Mouse (Mus musculus) fibroblast of lung, adult 2 months (primary cell): ENCODE measurements around the gene Stim2.

Source experiments
- DNase-seq: peaks from one replicate; pipeline ENCODE4 v3.0.0-alpha.2; 2011; ENCODE audit warnings: low read depth

Stim2 gene

DNA sequence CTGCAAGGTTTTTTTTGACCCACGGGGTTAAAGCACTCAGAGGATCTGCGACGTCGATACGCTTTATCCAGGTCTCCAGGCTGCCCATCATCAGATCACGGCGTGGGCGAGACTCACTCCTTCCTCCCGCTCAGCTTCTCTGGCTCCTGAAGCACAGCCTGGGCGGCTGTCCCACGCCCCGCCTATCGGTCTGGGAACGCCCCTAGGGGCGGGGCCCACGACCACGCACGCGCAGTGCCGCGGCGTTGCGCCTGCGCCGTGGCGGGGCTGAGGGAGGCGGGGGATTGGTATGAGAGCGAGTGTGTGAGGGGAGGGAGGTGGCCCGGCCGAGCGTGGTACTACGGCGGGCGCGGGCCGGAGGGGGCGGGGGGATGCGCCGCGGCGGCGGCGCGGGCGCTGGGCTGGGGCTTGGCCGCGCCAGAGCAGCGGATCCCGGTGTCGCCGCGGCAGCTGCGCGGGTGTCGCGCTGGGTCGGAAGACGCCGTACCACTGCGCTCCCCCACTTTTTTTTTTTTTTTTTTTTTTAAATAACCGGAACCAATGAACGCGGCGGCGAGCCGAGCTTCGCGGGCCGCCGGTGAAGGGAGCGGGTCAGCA is at the start of gene Stim2:
Gene Stim2 (plus strand): TSS at position 354 of the 597 bp plus-strand sequence.
- peak; percentile 85 for DNase-seq

DNA sequence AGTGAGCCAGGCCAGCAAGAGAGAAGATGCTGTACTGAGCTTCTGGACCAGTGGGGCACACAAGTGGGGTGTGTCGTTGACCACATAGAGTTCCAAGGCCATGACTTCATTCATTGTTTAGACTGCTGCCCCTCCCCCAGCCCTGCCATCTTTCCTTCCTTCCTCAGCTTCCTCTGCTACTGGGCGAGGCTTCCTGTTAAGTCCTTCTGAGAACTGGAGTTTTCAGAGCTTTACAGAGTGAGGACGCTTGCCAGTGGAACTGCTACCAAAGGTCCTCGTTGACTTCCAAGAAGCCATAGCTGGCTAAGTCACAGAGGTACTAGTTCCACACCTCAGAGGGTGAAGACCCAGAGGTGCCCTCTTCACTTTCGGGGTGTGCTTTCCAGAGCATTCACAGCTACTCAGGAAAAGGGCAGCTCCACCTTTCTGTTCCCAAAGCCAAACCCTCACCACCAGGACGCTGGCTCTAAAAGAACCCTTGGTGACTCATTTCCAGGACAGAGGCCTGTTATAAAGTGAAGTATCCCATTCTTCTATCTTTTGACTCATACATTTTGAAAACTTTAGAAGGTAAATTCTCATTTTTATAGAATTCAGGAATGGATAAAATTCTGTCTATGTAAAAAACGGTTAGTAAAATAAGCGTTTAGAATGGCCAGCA is 49.6 kb upstream of the Stim2 start:
- DNase-seq = no peak

DNA sequence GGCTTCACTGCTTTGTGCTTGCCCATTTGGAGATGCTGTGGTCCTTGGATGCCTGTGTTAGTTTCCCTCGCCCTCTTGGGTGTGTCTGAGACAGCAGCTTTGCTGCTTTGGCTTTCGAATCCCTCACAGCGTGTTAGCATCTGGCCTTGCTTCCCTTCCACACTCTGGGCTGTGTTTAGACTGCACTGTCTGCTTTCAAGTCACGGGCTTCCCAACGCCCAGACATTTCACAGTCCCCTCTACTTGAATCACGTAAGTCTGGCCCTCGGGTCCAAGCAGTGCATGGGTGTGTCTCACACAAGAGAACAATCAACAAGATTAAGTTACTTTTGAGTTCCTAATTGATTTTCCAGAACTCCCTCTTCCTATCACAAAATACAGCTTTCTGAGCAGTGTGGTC is 48.1 kb upstream of the Stim2 start:
- DNase-seq = no peak

DNA sequence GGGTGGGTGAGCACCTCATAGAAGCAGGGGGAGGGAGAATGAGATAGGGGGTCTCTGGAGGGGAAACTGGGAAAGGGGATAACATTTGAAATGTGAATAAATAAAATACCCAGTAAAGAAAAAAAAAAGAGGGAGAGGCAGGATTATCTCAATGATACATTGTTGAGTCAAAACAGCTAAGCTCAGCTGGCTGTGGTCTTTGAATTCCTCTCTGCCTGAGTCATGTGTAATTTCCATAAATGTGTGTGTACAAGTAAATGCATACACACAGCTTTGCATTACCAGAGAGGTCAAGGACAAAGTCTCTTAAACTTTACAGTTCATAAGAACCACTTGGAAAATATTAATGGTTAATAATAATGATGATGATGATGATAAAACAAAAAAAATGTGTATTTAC is 45.1 kb upstream of the Stim2 start:
- no peak for DNase-seq

DNA sequence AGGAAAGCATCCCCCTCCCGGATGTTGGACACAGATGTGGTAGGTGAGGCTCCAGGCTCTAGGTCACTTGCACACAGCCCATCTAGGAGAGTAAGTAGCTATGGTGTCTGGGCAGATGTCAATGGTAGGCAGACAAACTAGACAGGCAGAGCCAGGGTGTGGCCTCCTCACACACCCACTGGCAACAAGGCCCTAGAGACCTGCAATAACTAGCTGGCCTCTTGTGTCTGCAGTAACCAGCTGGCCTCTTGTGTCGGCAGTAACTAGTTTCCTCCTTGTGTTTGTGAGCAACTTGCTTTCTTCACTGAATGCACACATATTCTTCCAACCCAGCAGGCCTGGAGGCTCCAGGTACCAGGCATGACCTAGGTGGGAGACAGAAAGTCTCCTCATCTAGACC is 44.5 kb upstream of the Stim2 start:
- DNase-seq = no peak

DNA sequence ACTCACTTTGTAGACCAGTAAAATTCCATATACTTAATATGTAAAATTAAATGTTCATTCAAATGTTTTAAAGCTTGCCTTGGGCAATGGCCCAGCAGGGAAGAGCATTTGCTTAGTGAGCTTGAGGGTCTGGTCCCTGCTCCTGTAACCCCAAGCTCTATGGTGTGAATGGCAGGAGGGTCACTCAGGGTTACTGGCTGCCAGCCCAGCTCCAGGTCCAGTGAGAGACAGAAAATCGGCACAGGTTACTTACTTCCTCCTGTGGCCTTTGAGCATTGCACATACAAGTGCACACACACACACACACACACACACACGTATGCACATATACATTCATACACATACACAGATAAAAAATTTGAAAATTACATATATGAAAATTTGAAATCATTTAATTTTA is 42.3 kb upstream of the Stim2 start:
- DNase-seq = no peak

DNA sequence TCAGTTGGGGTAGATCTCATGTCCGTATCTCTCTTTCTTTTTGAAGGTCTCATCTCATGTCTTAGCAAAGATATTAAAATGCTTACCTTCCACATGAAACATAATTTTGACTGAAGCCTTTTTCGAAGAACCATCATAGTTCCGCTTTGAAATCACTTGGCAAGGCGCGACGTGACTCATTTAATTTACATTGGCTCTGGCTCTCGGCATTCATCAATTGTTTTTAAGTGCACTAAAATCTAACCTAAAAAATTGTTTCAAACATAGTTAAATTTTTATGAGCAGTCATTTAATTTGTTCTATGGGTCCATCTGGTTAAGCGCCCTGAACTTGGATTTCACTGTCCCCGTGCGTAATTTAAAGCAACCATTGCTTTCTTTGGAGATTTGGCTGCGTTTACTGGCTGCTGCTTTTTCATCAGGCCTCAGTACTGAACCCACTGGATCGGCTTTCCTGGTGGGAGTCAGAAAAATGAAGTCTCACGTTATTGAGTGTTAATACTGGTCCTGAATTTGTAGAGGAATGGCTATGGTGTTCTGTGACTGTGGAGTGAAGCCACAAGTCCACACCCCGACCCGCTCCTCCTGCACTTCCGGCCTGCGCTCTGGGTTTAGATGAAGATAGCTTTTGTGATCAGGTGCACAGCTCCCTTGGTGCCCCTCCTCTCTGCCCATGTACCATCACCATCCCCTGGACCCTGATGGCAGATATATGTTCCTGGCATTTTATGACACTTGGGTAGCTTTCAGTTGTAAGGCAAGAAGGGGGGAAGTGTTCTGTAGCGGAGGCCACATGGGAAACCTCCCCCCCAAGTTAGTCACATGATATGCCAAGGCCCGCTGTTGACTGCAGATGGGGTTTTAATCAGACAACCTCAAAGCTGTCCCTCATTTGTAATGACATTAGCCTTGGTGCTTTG is 41.6 kb upstream of the Stim2 start:
- no peak for DNase-seq

DNA sequence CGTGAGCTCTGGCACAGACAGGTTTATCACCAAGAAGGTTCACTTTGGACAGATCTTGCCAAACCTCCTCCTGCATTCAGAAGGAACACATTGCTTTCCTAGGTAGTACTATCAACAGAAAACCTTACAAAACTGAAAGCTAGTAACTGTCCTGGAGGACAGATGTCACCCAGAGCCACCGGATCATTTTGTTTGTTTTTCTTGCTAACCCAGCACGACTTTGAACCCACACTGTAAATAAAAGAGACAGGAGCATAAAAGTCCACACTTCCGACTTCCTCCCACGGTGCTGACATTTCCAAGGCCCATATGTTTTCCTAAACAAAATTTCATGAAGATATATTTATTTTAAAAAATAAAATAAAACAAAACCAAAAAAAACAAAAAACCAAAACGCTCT is 41.0 kb upstream of the Stim2 start:
- DNase-seq = no peak

DNA sequence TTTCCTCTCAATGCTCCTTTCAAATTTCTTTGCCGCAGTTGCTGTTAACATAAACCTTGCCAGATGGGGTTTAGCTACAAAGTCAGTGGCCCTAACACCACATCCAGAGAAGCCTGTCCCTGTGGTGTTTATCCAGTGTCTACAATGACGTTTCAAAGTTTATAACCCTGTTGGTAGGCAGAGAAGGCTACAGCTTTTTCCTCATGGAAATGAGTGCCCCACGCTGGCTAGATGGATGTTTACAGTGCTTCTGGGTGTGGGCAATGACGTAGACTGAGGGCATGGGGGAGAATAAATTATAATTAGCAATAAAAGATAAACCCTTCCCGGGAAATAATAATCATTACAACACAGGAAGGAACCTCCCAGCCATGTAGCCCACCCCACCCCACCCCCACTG is 37.1 kb upstream of the Stim2 start:
- DNase-seq = no peak

DNA sequence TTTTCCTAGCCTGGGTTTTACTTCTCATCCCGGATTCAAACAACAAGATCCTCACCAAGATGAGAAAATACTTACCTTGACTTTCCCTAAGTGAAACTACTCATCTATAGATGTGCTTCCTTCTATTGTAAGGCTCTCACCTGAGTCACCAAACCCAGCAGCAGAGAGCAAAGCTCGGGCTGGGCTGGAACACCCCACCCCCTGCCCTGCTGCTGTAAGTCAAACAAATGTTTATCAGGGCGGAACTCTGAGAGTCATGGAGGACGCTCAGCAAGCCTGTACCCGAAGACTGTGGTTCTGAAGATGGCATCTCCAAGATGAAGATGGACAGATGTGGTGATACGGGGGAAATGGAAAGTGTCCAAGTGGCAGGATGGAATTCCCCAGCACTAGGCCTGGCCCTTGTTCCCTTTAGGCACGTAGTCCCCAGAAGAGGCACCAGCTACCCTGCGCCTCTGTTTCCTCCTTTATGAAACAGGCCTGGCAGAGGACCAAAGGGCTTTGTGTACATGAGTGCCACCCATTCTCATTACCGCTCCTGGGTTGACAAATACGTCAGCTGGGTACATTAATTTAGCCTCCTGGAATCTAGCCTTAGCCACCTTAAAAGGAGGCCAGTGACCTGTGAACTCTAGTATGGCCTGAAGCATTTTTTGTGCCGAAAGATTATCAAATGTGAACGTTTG is 36.3 kb upstream of the Stim2 start:
- no peak for DNase-seq

DNA sequence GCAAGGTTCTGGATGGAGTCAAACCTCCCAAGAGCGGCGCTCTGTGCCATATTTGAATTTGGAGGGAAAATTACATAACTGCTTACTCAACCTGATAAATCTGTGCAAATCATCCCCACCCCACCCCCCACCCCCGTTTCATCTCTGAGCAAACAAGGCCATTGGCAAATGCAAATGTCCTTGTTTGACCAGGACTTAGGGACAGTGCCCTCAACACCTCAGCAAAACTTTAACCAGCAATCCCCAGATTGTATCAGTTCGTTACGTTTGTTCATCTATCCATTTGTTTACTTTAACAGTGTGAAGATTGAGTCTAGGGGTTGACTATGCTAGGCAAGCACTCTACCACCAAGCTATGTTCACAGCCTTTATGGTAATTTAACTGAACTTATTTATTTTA is 32.6 kb upstream of the Stim2 start:
- no peak for DNase-seq

DNA sequence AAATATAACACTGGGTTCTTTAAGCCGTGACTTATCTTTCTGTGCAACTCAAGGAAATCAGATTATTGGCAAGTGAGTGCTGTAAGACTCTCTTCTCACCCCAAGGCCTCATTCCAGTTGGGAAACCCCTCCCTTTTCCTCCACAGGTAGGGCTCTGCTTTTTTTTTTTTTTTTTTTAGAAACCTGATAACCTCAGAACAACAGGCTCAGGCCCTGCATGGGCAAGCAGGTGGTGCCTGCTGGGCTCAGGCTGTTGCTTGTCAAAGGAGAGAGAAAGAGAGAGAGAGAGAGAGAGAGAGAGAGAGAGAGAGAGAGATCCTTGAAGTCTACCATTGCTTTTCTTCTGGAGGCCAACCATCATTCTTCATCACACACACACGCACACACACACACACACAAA is 30.7 kb upstream of the Stim2 start:
- DNase-seq = no peak

DNA sequence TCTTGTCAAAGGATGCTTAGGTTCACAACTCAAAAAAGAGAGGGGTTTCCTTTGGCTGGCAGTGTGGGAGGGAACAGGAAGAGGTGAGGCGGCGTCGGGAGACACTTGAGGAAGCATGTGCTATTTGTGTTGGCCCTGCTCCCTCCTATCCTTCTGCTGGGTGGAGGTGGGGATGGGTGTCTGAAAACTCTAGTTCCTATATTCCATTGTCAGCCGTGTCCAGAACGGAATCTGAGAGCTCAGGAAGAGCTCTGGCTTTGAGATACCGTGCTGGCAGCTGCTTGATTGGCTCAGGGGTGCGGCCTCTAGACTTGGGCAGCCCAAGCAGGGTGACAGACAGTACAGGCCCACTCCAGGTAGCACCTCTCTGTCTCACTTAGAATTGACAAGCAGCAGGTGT is 28.1 kb upstream of the Stim2 start:
- no peak for DNase-seq

DNA sequence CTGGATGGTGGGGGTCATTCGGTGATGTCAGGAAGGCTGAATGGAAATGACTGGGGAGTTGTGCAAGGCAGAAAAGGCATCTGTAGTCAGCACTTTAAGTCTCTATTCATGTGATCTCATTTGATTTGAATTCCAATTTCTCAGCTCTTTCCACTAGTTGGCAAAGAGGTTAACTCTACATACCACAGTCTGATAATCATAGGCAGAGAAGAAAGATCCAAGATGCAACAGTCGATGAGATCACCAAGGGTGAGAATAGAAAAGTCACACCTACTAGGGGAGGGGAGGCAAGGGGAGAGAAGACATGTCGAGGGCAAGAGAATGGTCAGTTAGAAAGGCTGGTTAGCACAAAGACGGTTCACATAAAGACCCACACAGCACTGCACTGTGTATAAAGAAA is 27.1 kb upstream of the Stim2 start:
- DNase-seq = peak; percentile 60

DNA sequence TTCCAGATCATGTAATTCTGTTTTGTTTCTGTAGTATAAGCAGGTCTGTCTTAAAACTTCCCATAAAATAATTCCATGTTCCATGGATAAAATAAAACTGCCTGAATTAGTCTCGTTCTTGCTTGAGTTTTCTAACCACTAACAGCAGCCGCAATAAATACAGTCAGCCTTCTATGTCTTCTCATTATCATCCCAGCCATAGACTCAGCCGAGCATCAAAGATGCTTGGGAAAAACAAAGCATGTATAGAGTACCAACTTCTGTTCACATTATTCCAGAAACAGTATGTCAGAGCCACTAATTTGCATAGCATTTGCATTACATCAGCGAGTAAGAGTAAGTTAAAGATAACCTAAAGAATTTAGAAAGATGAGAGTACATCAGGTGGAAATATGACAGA is 25.4 kb upstream of the Stim2 start:
- no peak for DNase-seq

DNA sequence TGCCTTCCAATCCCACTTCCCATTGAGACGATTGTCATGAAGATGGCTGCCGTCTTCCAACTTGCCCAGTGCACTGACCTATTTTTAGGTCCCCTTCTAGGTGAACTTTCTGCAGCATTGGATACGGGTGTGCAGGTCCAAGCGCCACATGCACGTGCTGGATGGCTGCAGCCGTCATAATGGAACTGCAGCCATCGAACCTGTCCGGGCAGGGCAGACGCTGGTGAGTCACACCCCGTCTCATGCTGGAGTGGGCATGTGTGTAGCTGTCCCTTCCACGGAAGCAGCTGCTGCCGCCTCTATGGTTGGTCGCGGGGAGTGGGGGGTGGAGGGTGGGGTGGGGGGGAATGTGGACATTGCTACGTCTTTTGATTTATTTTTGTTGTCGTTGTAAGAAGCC is 21.8 kb upstream of the Stim2 start:
- no peak for DNase-seq

DNA sequence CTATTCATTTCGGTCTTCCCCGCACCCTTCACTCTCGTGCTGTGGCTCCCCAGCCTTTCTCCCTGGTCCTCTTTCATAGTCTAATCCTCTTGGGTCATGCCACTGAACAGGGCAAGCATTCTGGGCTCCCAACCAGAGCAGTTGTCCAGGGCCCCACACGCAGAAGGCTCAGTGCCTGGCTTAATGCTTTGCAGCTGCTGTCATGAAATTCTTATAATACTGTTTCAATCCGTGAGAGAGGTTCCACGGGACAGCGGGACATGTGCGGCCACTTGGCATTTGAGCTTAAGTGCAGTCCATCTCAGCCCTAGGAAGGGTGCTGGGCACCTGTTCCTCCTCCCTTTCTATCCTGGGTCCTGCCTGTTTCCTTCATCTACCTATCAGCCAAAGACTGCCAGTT is 21.2 kb upstream of the Stim2 start:
- no peak for DNase-seq

DNA sequence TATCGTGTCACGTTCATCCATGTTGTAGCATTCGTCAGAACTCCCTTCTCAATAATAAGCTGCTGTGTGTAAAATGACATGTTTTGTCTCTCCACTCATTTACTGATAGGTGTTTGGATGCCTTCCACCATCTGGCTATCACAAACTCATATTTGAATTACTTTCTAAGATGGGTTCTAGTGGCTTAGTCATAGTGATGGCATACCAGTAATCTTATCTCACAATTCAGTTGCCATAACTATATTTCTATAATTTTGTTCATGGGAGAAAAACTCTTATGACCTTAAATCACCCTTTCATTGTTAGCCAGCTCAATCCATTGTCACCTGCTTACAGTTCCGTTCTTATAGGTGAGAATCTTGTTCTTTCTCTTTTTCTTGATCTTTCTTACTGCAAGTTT is 14.9 kb upstream of the Stim2 start:
- no peak for DNase-seq

DNA sequence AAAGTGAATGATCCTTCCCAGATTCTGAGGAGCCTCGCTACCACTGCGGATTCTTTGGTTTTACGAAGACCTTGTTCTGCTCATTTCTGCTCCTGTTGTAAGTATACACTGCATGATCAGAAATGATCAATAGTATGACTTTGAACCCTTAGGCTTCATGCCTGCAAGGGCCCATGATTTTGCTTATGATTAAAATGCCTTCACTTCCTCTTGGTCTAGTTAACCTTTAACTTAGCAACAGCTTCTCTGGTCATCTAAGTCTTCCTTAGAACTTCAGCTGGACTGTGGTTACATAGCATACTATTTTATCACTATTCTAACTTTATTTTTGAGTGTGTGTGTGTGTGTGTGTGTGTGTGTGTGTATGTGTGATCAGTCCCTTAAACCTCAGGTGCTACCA is 12.7 kb upstream of the Stim2 start:
- DNase-seq = no peak

DNA sequence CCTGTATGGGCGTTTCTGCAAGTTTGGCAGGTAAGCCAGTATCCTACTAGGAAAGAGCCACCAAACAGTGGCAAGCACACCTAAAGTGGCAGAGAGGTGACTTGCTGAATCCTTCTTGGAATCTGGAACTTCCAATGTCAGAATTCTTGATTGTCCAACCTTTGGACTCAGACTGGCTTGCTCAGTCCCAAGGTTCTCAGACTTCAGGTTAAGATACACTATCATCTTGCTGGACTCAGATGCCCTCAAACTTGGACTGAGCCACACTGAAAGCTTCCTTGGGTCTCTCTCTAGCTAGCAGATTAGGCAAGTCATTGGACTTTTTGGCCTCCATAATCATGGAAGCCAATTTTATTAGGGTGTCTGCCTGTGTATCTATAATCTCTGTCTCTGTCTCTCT is 10.8 kb upstream of the Stim2 start:
- DNase-seq = no peak

DNA sequence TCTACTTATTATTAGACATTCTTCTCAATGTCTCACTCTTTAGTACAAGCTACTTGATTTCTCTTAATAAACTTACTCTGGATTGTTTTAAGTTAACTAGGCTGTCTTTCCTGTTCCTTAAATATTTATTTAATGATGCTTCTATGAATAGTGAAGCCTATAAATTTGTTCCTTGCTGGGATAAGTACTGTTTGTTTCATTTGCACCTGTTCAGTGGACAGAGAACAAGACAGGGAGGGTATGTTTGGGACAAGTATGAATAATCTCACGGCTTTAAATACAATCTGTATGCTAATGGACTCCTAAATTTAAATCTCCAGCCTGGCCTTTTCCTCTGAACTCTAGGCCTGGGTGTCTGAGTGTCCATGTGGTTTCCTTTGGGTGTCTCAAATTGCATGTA is 10.2 kb upstream of the Stim2 start:
- DNase-seq = no peak

DNA sequence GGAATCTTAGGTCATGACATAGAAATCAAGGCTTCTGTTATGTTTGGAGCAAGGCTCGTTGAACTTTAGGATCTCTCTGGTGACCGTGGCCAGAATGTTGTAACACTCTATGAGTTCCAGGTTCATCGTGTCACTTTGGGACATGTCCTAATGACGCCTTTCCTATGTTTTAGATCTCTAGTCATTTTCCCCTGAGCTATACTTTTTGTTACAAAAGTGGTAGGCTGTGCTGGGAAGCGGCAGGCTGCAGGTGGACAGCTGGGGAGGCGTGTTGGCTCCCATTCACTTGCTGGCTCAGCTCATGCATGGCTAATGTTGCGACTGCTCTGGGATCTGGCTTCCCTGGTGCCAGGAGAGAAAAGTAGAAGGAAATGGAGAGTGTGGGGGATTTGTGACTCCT is 5.7 kb upstream of the Stim2 start:
- no peak for DNase-seq

DNA sequence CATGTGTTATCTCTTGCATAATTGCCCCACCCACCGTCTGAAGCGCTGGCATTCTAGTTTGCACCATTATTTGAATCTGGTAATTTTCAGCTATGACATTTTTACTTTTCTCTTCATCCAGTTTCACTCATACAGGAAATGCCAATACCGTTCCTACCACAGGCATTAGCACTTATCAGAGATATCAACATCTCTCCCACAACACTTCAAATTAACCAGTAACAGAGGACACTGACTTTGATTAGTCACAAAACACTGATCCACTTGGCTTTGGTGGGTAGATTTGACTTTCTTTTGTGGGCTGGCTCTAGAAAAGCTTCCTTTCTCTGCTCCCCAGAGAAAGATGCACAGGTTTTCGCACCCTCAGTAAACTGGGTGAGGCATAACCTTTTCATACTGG is 3.7 kb upstream of the Stim2 start:
- DNase-seq = no peak
